Mouse (Mus musculus): Measurements from ENCODE around the gene Cd300a.

GRCm38 (mm10) chr11:114879666-114880065, 10.2 kb upstream of the Cd300a start:
- TF ChIP-seq CTCF (IDR thresholded peaks at IDR 0.05; ENCODE audit: borderline replicate concordance, extremely low read depth, insufficient read depth, insufficient read length), result no peak
- no peak for TF ChIP-seq POLR2A (IDR thresholded peaks at IDR 0.05; ENCODE audit: borderline replicate concordance, extremely low read depth, insufficient read depth, insufficient read length, poor library complexity, severe bottlenecking)
